Comparison of ENCODE assay signal across 7 mouse cellular contexts in the genomic region with DNA sequence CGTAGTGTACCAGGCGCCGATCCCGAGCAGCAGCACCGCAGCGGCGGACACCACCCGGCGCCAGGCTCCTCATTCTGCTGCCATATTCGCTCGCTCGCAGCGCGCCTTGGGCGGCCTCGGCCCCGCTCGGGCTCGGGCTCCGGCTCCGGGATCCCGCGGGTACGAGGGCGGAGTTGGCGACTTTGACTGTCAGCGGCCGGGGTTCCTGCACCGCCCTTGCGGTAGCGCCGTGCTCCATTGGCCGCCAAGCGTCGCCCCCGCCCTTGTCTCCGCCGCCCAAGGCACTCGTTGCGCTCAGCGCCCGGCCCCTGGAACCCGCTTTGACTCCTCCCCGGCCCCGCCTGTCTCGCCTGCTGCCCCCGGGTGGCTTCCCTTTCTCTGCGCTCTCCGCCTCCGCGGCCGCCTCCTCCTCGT. TPM values are rescaled to one million over a fixed set of nuclear protein-coding genes. Genes with fewer than 3 reads are reported as not detected.
DNase-seq lines count a peak whose midpoint lies in the region; ATAC-seq and TF ChIP-seq lines count a peak whose summit lies in the region.

Gene Gfod1, minus strand, starts transcription at position 155 of the 414 bp plus-strand sequence.

- peak within 1 kb of the TSS; percentile 96 for H3K4me2 ChIP-seq in intestine, postnatal 0 days (replicated peaks; ENCODE audit: low read depth)
- peak within 1 kb of the TSS; percentile 98 for H3K4me2 ChIP-seq in midbrain, embryonic 12.5 days (replicated peaks)

- H3K9ac ChIP-seq in intestine, postnatal 0 days (ENCODE audit: low read depth, low read length), result peak within 1 kb of the TSS; percentile 54
- peak within 1 kb of the TSS; percentile 75 for H3K9ac ChIP-seq in midbrain, embryonic 12.5 days (replicated peaks)

- intact Hi-C loops in left cerebral cortex, postnatal 4 days (cut with DNase I), result loop anchor here (5.0 kb wide), 1 partner anchor 122 kb away; no protein-coding TSS in a partner anchor

- peak; percentile 93 for ATAC-seq in intestine, postnatal 0 days
- peak; percentile 92 for ATAC-seq in midbrain, embryonic 12.5 days (ENCODE audit: low FRiP score, low read depth)

- peak within 1 kb of the TSS; percentile 42 for H3K4me3 ChIP-seq in intestine, postnatal 0 days (ENCODE audit: low read depth, low read length)
- peak within 1 kb of the TSS; percentile 74 for H3K4me3 ChIP-seq in midbrain, embryonic 12.5 days
- peak within 1 kb of the TSS; percentile 79 for H3K4me3 ChIP-seq in small intestine, adult 2 months (ENCODE audit: low read depth, low read length)

- no peaks in the 10 kb centered on the region for H3K36me3 ChIP-seq in intestine, postnatal 0 days (ENCODE audit: control insufficient read depth, insufficient read depth)
- no peaks in the 10 kb centered on the region for H3K36me3 ChIP-seq in midbrain, embryonic 12.5 days
- no peaks in the 10 kb centered on the region for H3K36me3 ChIP-seq in small intestine, adult 2 months (ENCODE audit: control insufficient read depth, insufficient read depth, low read length)

- H3K27ac ChIP-seq in intestine, postnatal 0 days (ENCODE audit: low read depth, low read length), result no peak within 1 kb of the TSS
- peak within 1 kb of the TSS; percentile 76 for H3K27ac ChIP-seq in midbrain, embryonic 12.5 days (replicated peaks)
- H3K27ac ChIP-seq in small intestine, adult 2 months (ENCODE audit: insufficient read depth, low read depth, low read length), result peak within 1 kb of the TSS; percentile 82

- peak; percentile 100 for DNase-seq in adrenal gland, adult 2 months
- peak; percentile 95 for DNase-seq in embryo, embryonic 9.5 days (ENCODE audit: extremely low spot score)
- peak; percentile 66 for DNase-seq in gonadal fat pad, adult 2 months (ENCODE audit: low read depth)
- peak; percentile 96 for DNase-seq in left cerebral cortex, postnatal 4 days

- H3K27me3 ChIP-seq in intestine, postnatal 0 days (replicated peaks; ENCODE audit: control insufficient read depth, insufficient read depth, low read length), result peaks cover 9% of the 10 kb centered on the region
- H3K27me3 ChIP-seq in midbrain, embryonic 12.5 days, result peaks cover 64% of the 10 kb centered on the region
- H3K27me3 ChIP-seq in small intestine, adult 2 months (ENCODE audit: control insufficient read depth, insufficient read depth, low read length), result no peaks in the 10 kb centered on the region

- H3K9me3 ChIP-seq in intestine, postnatal 0 days (ENCODE audit: control insufficient read depth), result no peaks in the 10 kb centered on the region
- H3K9me3 ChIP-seq in midbrain, embryonic 12.5 days, result no peaks in the 10 kb centered on the region

- TF ChIP-seq CTCF in intestine, postnatal 0 days (IDR thresholded peaks at IDR 0.05; ENCODE audit: low read depth), result peak; percentile 66
- TF ChIP-seq CTCF in small intestine, adult 2 months (IDR thresholded peaks at IDR 0.05; ENCODE audit: extremely low read depth, insufficient read length, insufficient replicate concordance, low read depth, low read length), result no peak

- peaks cover 3% of the 10 kb centered on the region; the same call in 1 of the 2 replicates for H3K4me1 ChIP-seq in intestine, postnatal 0 days (replicated peaks; ENCODE audit: control insufficient read depth, insufficient read depth, low read length)
- peaks cover 30% of the 10 kb centered on the region for H3K4me1 ChIP-seq in midbrain, embryonic 12.5 days
- H3K4me1 ChIP-seq in small intestine, adult 2 months (ENCODE audit: control insufficient read depth, insufficient read depth, insufficient read length, low read length), result peaks cover 27% of the 10 kb centered on the region

- peak; percentile 96 for TF ChIP-seq POLR2A in small intestine, adult 2 months (IDR thresholded peaks at IDR 0.05; ENCODE audit: low read depth, low read length)

- WGBS in intestine, postnatal 0 days, result 0% methylated on average over 50 of the region's 53 CpGs
- WGBS in midbrain, embryonic 12.5 days, result 1% methylated on average over 53 of the region's 53 CpGs
- under 1% methylated on average over 53 of the region's 53 CpGs for WGBS in small intestine, adult 2 months

RNA-seq across cellular contexts. Expression of gene Gfod1, which starts in this region (rescaled TPM):
- total RNA-seq in adrenal gland, adult 2 months (2021), result 10 to 100 TPM in 1 of 2 experiments, 1 to 10 TPM in 1; 8.4 to 10.1 TPM
- 3.0 and 3.3 TPM in 2 replicates for polyA plus RNA-seq in adrenal gland, adult 2 months (2012; rRNA removed)
- 3.5 and 4.6 TPM in 2 replicates for polyA plus RNA-seq in gonadal fat pad, adult 2 months (2012; rRNA removed)
- polyA plus RNA-seq in intestine, postnatal 0 days (2015; fragmentation: Nextera tagmentation; extraction: Ambion mirVana), result 0.43 and 0.50 TPM in 2 replicates
- 10 to 100 TPM; 29.8 to 31.3 TPM for total RNA-seq in left cerebral cortex, postnatal 4 days (2021)
- polyA plus RNA-seq in midbrain, embryonic 12.5 days (2016; fragmentation: Nextera tagmentation; extraction: Ambion mirVana), result 1.0 and 1.6 TPM in 2 replicates
- polyA plus RNA-seq in small intestine, adult 2 months (2012; rRNA removed), result 1.8 and 4.3 TPM in 2 replicates

Comparison
In these comparisons a context has a peak if more than half of its experiments do, and no peak if none do; other contexts are left out.
1. Peak in ATAC-seq, H3K4me3 ChIP-seq, H3K9ac ChIP-seq and H3K4me2 ChIP-seq in intestine, postnatal 0 days; RNA of the gene not detected or under 1 TPM.